Mouse (Mus musculus): Measurements from ENCODE around the gene Orai1.
A peak's percentile ranks its signal among the peaks of the same experiment; 100 is the strongest.

DNA sequence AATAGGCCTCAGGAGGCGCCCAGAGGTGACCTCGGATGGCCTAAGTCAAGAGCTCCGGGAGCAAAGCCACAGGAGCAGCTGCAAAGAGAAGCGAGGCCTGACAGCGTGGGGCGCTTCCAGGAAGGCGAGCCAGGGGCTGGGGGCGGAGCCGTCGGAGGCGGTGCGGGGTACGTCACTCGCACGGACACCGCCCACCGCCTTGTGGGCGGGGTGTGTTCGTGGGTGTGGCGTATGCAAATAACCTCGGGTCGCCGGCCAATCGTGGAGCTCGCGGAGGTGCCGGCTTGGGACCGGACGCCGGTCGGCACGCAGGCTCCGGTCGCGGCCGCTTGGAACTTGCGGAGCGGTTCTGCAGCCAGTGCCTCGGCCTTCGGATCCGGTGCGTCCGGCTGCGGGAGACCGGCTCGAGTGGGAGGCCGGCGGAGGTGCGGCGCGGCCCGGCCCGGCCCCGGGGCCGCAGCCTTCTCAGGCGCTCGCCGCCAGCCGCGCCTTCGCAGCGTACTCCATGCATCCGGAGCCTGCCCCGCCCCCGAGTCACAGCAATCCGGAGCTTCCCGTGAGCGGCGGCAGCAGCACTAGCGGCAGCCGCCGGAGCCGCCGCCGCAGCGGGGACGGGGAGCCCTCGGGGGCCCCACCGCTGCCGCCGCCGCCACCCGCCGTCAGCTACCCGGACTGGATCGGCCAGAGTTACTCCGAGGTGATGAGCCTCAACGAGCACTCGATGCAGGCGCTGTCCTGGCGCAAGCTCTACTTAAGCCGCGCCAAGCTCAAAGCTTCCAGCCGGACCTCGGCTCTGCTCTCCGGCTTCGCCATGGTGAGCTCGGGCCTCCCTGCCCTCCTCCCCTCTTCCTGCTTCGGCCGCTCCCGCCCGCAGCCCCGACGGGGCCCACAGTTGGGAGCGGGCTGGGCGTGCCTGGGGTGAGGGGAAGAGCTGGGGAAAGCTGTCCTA lies at the start of gene Orai1:
- TF ChIP-seq POLR2A (IDR thresholded peaks at IDR 0.05; ENCODE audit: extremely low read depth, insufficient read depth, low read length) (peak; percentile 62; the same call in 1 of the 2 replicates), CTCF (IDR thresholded peaks at IDR 0.05; ENCODE audit: extremely low read depth, insufficient read depth, low read length) (no peak)

Data from cortical plate, adult 2 months (tissue).